Mouse (Mus musculus): Measurements from ENCODE around the gene Mst1.

Gene Mst1

GRCm38 (mm10) chr9:108057262-108057562 is 23.0 kb upstream of the Mst1 start:
- no peak for DNase-seq (ENCODE audit: low spot score)

GRCm38 (mm10) chr9:108058291-108058690 is 21.9 kb upstream of the Mst1 start:
- DNase-seq (ENCODE audit: low spot score) = no peak

GRCm38 (mm10) chr9:108062142-108062541 is 18.1 kb upstream of the Mst1 start:
- DNase-seq (ENCODE audit: low spot score) = no peak

GRCm38 (mm10) chr9:108063361-108063760 is 16.9 kb upstream of the Mst1 start:
- no peak for DNase-seq (ENCODE audit: low spot score)

- DNase-seq (ENCODE audit: low spot score) = peak; percentile 65
Measured at GRCm38 (mm10) chr9:108065491-108066011, 14.7 kb upstream of the Mst1 start.

- no peak for DNase-seq (ENCODE audit: low spot score)
Measured at GRCm38 (mm10) chr9:108067199-108067598, 13.0 kb upstream of the Mst1 start.

GRCm38 (mm10) chr9:108067900-108068299 is 12.3 kb upstream of the Mst1 start:
- peak; percentile 87 for DNase-seq (ENCODE audit: low spot score)

GRCm38 (mm10) chr9:108069007-108069406 is 11.2 kb upstream of the Mst1 start:
- DNase-seq (ENCODE audit: low spot score) = no peak

GRCm38 (mm10) chr9:108069529-108069928 is 10.7 kb upstream of the Mst1 start:
- DNase-seq (ENCODE audit: low spot score) = no peak

GRCm38 (mm10) chr9:108071801-108072200 is 8.4 kb upstream of the Mst1 start:
- DNase-seq (ENCODE audit: low spot score) = no peak

- no peak for DNase-seq (ENCODE audit: low spot score)
Measured at GRCm38 (mm10) chr9:108072481-108072924, 7.7 kb upstream of the Mst1 start.

- DNase-seq (ENCODE audit: low spot score) = no peak
Measured at GRCm38 (mm10) chr9:108073141-108073930, 6.9 kb upstream of the Mst1 start.

GRCm38 (mm10) chr9:108082549-108082948 is 2.3 kb downstream of the Mst1 start:
- no peak for DNase-seq (ENCODE audit: low spot score)

GRCm38 (mm10) chr9:108082988-108083431 is 2.8 kb downstream of the Mst1 start, which contains the start of gene Rnf123:
Gene Rnf123 (minus strand): TSS chr9:108083346.
- no peak for DNase-seq (ENCODE audit: low spot score)

GRCm38 (mm10) chr9:108083561-108083960 is 3.3 kb downstream of the Mst1 start:
- DNase-seq (ENCODE audit: low spot score) = no peak

GRCm38 (mm10) chr9:108085261-108085660 is 5.0 kb downstream of the Mst1 start:
- DNase-seq (ENCODE audit: low spot score) = no peak

- DNase-seq (ENCODE audit: low spot score) = no peak
Measured at GRCm38 (mm10) chr9:108090611-108091120, 10.4 kb downstream of the Mst1 start.

- DNase-seq (ENCODE audit: low spot score) = no peak
Measured at GRCm38 (mm10) chr9:108093586-108093985, 13.3 kb downstream of the Mst1 start.

GRCm38 (mm10) chr9:108094184-108094941 is 14.1 kb downstream of the Mst1 start, which contains the start of gene Apeh:
Gene Apeh (minus strand): TSS chr9:108094606.
- DNase-seq (ENCODE audit: low spot score) = peak; percentile 98

GRCm38 (mm10) chr9:108094998-108095411 is 14.8 kb downstream of the Mst1 start:
- DNase-seq (ENCODE audit: low spot score) = peak; percentile 94

- peak; percentile 84 for DNase-seq (ENCODE audit: low spot score)
Measured at GRCm38 (mm10) chr9:108095518-108095917, 15.3 kb downstream of the Mst1 start.

GRCm38 (mm10) chr9:108095949-108096712 is 15.9 kb downstream of the Mst1 start:
- DNase-seq (ENCODE audit: low spot score) = no peak

All from c-Kit-positive CD71-positive TER-119-positive erythroid progenitor cells, embryonic 14.5 days (primary cell).